Mouse (Mus musculus): ENCODE results near the gene Myh14. TPM values are rescaled to one million over a fixed set of nuclear protein-coding genes. Genes with fewer than 3 reads are reported as not detected.

Gene Myh14
- polyA plus RNA-seq, 1 experiment from 2014 or later = 2.6 TPM

DNA sequence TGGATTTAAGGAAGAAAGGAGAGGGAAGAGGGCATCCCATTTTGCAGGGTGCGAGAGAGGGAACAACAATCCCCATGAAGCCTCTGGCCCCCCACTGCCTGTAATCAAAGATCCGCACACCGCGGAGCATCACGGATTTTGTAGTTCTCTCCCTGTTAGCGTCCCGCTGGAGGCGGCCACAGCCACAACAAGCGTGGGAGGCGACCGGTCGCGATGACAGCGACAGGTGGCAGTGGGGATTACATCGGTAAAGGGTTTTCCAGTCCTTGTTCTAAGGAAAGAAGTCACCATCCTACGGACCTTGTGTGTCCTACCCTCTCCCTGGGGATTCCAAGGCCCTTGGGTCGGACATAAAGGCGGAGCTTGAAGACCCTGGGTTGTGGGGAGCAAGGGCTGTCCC, 83.7 kb downstream of the Myh14 start:
- under 1% methylated on average over 18 of the region's 18 CpGs for WGBS
- peak; percentile 15; the same call in 1 of the 2 replicates for ATAC-seq (ENCODE audit: low read depth)
- Histone ChIP-seq H3K4me2 (peak overlapping the region; percentile 92), H3K27me3 (peaks cover 27% of the 10 kb centered on the region), H3K4me3 (peak overlapping the region; percentile 64), H3K4me1 (replicated peaks) (peaks cover 48% of the 10 kb centered on the region), H3K36me3 (no peaks in the 10 kb centered on the region), H3K9ac (peak overlapping the region; percentile 71), H3K27ac (replicated peaks) (0 out of 2 replicates have a peak overlapping the region, but pooled peaks have one; percentile 71), H3K9me3 (no peaks in the 10 kb centered on the region)

DNA sequence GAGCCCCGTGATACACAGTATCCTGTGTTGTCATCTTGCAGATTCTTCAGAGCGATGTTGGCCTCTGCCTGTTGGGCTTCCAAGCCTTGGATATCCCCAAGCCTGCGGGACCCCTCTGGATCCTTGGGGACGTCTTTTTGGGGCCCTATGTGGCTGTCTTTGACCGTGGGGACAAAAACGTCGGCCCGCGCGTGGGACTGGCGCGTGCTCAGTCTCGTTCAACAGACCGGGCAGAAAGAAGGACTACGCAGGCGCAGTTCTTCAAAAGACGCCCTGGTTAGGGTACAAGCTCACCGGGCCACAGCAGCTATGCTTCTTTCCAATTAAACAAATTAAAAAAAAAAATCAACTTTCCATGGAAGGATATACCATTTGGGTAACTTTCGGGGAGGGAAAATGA, 84.1 kb downstream of the Myh14 start:
- Histone ChIP-seq H3K4me2 (peak overlapping the region; percentile 92), H3K27me3 (peaks cover 23% of the 10 kb centered on the region), H3K36me3 (no peaks in the 10 kb centered on the region), H3K27ac (replicated peaks) (peak overlapping the region; percentile 71), H3K4me1 (replicated peaks) (peaks cover 44% of the 10 kb centered on the region), H3K9ac (peak overlapping the region; percentile 71), H3K4me3 (peak overlapping the region; percentile 64), H3K9me3 (no peaks in the 10 kb centered on the region)
- whole genome bisulfite sequencing = 8% methylated on average over 19 of the region's 19 CpGs
- no peak for ATAC-seq (ENCODE audit: low read depth)

DNA sequence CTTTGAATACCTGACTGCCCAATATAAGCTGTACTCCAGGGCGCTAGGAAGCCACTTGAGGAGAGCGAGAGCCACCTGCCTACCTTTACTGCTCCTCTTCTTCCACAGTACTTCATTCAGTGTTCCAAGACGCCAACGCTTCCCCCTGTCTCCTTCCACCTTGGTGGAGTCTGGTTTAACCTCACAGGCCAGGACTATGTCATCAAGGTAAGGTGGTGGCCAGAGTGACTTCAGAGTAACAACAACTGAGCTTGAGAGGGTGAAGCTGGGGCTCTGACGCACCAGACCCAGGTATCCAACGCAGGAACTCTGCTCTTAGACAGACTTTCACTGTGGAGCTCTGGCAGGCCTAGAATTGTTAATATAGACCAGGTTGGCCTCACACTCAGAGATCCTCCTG, 85.0 kb downstream of the Myh14 start:
- no peak overlapping the region for H3K4me2 ChIP-seq
- no peak overlapping the region for H3K4me3 ChIP-seq
- H3K9ac ChIP-seq = no peak overlapping the region
- no peaks in the 10 kb centered on the region for H3K36me3 ChIP-seq
- peaks cover 20% of the 10 kb centered on the region for H3K27me3 ChIP-seq
- no peak overlapping the region for H3K27ac ChIP-seq (replicated peaks)
- no peak for ATAC-seq (ENCODE audit: low read depth)
- WGBS = 91% methylated on average over 6 of the region's 6 CpGs
- H3K4me1 ChIP-seq (replicated peaks) = peaks cover 37% of the 10 kb centered on the region
- no peaks in the 10 kb centered on the region for H3K9me3 ChIP-seq

DNA sequence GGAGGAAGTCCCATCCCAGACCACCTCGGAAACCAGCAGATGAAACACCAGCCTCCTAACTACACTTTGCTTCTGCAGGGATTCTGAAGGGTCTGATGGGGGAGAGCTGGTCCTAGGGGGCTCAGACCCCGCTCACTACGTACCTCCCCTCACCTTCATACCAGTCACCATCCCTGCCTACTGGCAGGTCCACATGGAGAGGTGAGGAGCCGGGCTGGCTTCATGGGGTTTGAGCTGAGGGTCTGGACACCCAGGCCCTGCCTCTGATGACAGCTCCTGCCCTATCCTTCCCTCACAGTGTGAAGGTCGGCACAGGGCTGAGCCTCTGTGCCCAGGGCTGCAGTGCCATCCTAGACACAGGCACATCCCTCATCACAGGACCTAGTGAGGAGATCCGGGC, 85.7 kb downstream of the Myh14 start:
- 88% methylated on average over 6 of the region's 6 CpGs for WGBS
- ATAC-seq (ENCODE audit: low read depth) = no peak
- Histone ChIP-seq H3K4me3 (no peak overlapping the region), H3K9me3 (no peaks in the 10 kb centered on the region), H3K4me1 (replicated peaks) (peaks cover 33% of the 10 kb centered on the region), H3K27me3 (peaks cover 20% of the 10 kb centered on the region), H3K4me2 (no peak overlapping the region), H3K36me3 (no peaks in the 10 kb centered on the region), H3K27ac (replicated peaks) (no peak overlapping the region), H3K9ac (no peak overlapping the region)

DNA sequence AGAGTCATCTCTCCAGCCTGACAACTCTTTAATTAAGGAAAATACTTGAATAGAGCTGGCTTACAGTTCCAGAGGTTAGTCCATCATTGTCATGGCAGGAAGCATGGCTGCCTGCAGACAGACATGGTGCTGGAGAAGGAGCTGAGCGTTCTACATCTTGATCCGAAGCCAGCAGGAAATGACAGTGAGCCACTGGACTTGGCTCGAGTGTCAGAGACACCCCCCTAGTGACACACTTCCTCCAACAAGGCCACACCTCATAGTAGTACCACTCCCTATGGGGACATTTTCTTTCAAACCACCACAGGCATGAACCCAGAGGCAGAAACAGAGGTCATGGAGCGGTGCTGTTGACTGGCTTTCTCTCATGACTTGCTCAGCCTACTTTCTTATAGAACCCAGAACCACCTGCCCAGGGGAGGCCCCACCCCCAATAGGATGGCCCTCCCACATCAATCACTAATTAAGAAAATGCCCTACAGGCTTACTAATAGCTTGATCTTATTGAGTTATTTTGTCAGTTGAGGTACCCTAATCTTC, 86.3 kb downstream of the Myh14 start:
- H3K4me1 ChIP-seq (replicated peaks) = peaks cover 28% of the 10 kb centered on the region
- no peak overlapping the region for H3K27ac ChIP-seq (replicated peaks)
- no peak overlapping the region for H3K9ac ChIP-seq
- H3K9me3 ChIP-seq = no peaks in the 10 kb centered on the region
- H3K27me3 ChIP-seq = peaks cover 20% of the 10 kb centered on the region
- no peak overlapping the region for H3K4me2 ChIP-seq
- WGBS = 86% methylated on average over 4 of the region's 4 CpGs
- H3K4me3 ChIP-seq = no peak overlapping the region
- no peak for ATAC-seq (ENCODE audit: low read depth)
- no peaks in the 10 kb centered on the region for H3K36me3 ChIP-seq

DNA sequence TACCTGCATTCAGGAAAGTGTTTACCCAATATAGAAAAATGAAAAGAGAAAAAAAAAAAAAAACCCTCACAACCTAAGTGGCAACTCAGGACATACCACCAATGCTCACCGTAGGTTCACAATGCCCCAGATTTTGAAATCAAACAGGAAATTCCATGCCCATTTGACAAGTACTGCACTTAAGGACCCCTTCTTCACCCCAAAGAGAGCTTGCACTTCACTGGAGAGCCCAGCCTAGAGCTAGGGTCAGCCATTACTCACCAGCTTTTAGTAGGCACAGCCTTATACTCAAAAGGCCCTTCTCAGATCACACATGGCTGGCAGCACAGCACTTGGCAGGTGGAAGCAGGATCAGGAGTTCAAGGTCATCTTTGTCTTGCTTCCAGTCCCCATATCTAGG, 87.5 kb downstream of the Myh14 start:
- no peak overlapping the region for H3K9ac ChIP-seq
- ATAC-seq (ENCODE audit: low read depth) = no peak
- peaks cover 16% of the 10 kb centered on the region for H3K4me1 ChIP-seq (replicated peaks)
- H3K4me2 ChIP-seq = no peak overlapping the region
- WGBS = 85% methylated on average over 1 of the region's 1 CpGs
- H3K9me3 ChIP-seq = 0 out of 2 replicates have a peak, but pooled peaks cover 9% of the 10 kb centered on the region
- peaks cover 15% of the 10 kb centered on the region for H3K27me3 ChIP-seq
- H3K4me3 ChIP-seq = no peak overlapping the region
- no peak overlapping the region for H3K27ac ChIP-seq (replicated peaks)
- no peaks in the 10 kb centered on the region for H3K36me3 ChIP-seq

DNA sequence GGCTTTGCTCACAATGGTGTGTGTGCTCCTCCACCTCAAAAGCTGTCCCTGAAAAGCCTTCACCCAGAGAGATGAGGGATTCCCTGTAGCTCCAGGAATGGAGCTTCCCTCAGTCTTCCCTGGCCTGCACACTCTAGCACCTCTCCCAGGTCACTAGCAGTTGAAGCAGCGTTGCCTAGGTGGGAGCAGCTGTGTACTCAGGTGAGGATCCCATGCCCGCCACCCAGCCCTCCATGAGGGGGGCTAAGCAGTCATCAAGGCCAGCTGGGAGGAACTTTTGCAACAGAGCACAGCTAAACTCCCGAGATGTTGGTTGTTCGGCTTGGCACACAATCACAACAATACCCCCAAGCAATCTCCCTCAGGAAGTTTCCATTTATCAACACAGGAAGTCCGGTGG, 87.9 kb downstream of the Myh14 start:
- ATAC-seq (ENCODE audit: low read depth) = no peak
- 0 out of 2 replicates have a peak, but pooled peaks cover 9% of the 10 kb centered on the region for H3K9me3 ChIP-seq
- no peak overlapping the region for H3K4me2 ChIP-seq
- WGBS = 79% methylated on average over 5 of the region's 5 CpGs
- peaks cover 11% of the 10 kb centered on the region for H3K4me1 ChIP-seq (replicated peaks)
- no peak overlapping the region for H3K27ac ChIP-seq (replicated peaks)
- peaks cover 11% of the 10 kb centered on the region for H3K27me3 ChIP-seq
- no peak overlapping the region for H3K9ac ChIP-seq
- no peaks in the 10 kb centered on the region for H3K36me3 ChIP-seq
- no peak overlapping the region for H3K4me3 ChIP-seq

DNA sequence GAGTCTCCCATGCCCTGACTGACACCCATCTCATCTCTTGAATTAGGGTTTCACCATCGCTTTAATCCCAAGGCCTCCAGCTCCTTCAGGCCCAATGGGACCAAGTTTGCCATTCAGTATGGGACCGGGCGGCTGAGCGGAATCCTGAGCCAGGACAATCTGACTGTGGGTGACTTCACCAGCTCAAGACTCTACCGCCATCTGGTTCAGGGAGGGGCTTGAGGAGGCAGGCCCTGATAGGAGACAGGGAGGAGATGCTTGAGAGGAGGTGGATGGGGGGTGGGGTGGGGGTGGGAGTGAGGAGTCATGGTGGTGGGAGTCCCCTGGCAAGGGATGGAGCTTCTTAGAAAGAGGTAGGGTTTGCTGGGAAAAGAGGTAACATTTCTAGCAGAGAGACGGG, 89.0 kb downstream of the Myh14 start:
- Histone ChIP-seq H3K27me3 (peaks cover 3% of the 10 kb centered on the region; the same call in 1 of the 2 replicates), H3K36me3 (no peaks in the 10 kb centered on the region), H3K4me2 (no peak overlapping the region), H3K4me3 (no peak overlapping the region), H3K9ac (no peak overlapping the region), H3K4me1 (replicated peaks) (peaks cover 4% of the 10 kb centered on the region; the same call in 1 of the 2 replicates), H3K27ac (replicated peaks) (no peak overlapping the region), H3K9me3 (0 out of 2 replicates have a peak, but pooled peaks cover 9% of the 10 kb centered on the region)
- WGBS = 77% methylated on average over 6 of the region's 6 CpGs
- no peak for ATAC-seq (ENCODE audit: low read depth)

DNA sequence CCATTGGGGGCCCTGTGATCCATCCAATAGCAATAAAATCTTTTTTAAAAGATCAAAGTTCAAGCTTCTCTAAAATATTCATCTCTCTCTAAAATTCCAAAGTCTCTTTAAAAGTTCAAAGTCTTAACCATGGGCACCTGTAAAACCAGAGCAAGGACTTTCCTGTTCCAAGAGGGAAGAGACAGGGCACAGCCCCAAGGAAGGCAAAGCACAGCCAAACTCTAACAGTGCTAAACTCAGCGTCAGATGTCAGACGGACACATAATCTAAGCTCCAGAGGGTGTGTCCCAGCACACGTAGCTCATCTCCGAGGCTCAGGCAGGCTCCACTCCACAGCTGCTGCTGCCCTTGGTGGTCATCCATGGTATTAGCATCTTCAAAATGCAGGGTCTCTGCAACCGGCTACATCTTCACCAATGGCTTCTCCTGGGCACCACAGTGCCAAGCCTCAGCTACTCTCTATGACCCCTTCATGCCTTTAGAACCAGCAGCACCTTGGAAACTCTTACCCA, 94.3 kb downstream of the Myh14 start:
- H3K4me3 ChIP-seq = no peak overlapping the region
- H3K9me3 ChIP-seq = 0 out of 2 replicates have a peak, but pooled peaks cover 9% of the 10 kb centered on the region
- no peaks in the 10 kb centered on the region for H3K36me3 ChIP-seq
- no peak overlapping the region for H3K27ac ChIP-seq (replicated peaks)
- WGBS = 42% methylated on average over 5 of the region's 5 CpGs
- no peaks in the 10 kb centered on the region for H3K4me1 ChIP-seq (replicated peaks)
- no peaks in the 10 kb centered on the region for H3K27me3 ChIP-seq
- no peak overlapping the region for H3K4me2 ChIP-seq
- ATAC-seq (ENCODE audit: low read depth) = no peak
- H3K9ac ChIP-seq = no peak overlapping the region

DNA sequence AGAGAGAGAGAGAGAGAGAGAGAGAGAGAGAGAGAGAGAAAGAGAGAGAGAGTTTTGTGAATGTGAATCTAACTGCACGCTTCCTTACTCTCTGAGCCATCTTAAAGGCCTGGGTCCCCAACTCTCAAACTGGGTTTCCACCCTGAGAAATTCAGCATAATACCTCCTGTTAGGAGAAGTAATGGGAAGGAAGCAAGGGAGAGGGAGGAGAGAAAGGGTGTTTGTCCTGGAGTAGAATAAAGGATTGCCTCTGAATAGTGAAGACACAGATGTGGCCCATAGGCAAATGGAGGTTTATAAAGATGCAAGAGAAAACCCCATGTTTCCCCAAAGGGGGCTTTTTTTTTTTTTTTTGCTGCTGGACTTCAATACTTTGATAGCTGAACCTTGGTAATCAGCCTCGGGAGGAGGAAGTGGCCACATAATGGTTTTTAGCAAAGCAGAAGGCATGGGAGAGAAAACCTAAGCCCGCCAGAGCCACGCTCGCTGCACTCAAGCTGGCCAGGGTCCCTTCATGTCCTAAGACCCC, 97.6 kb downstream of the Myh14 start:
- Histone ChIP-seq H3K36me3 (no peaks in the 10 kb centered on the region), H3K27me3 (no peaks in the 10 kb centered on the region), H3K9ac (no peak overlapping the region), H3K4me3 (no peak overlapping the region), H3K9me3 (no peaks in the 10 kb centered on the region), H3K4me1 (replicated peaks) (no peaks in the 10 kb centered on the region), H3K4me2 (no peak overlapping the region), H3K27ac (replicated peaks) (no peak overlapping the region)
- no peak for ATAC-seq (ENCODE audit: low read depth)
- WGBS = 82% methylated on average over 5 of the region's 5 CpGs

DNA sequence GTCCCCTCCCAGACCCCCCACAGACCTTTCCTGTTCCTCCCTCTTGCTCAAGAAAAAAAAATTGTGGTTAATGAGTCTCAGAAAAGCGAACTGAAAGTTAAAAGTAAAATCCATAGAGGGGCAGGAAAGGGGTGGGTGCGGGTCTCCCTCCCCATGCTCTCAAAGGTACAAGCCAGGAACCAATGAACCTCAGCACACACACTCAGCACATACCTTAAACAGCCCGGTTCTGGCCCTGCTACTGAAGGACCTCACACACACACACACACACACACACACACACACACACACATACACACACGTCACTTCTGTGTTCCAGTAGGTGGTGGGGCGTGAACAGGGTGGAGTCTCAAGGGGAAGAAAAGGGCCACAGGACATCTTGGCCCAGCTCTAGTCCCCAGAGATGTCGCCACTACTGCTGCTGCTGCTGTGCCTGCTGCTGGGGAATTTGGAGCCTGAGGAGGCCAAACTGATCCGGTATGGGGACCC, 98.4 kb downstream of the Myh14 start, which contains the start of gene Napsa:
Napsa (plus strand) TSS at position 168 of the 489 bp plus-strand sequence.
- no peaks in the 10 kb centered on the region for H3K9me3 ChIP-seq
- no peak within 1 kb of the TSS for H3K4me3 ChIP-seq
- H3K4me1 ChIP-seq (replicated peaks) = no peaks in the 10 kb centered on the region
- no peaks in the 10 kb centered on the region for H3K36me3 ChIP-seq
- no peak within 1 kb of the TSS for H3K4me2 ChIP-seq
- H3K27ac ChIP-seq (replicated peaks) = no peak within 1 kb of the TSS
- no peak within 1 kb of the TSS for H3K9ac ChIP-seq
- WGBS = 38% methylated on average over 7 of the region's 7 CpGs
- H3K27me3 ChIP-seq = peaks cover 3% of the 10 kb centered on the region; the same call in 1 of the 2 replicates
- ATAC-seq (ENCODE audit: low read depth) = no peak

DNA sequence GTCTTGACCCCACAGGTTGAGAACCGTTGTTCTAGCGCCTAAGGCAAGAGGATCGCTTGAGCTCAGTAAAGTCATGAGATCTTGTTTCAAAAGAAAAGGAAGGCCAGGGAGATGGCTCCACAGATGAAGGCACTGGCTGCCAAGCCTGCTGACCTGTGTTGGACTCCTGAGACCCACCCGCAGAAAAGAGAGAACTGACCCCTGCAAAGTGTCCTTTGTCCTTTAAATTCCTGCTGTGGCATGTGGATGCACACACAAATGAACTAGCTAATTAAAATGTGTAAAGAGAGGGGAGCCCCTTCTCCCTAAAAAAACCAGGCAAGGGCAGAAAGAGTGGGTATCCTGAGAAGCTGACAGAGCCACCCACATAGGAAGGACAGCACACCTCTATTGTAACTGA, 98.8 kb downstream of the Myh14 start:
- no peak for ATAC-seq (ENCODE audit: low read depth)
- Histone ChIP-seq H3K27ac (replicated peaks) (no peak overlapping the region), H3K4me3 (no peak overlapping the region), H3K36me3 (no peaks in the 10 kb centered on the region), H3K4me1 (replicated peaks) (no peaks in the 10 kb centered on the region), H3K27me3 (peaks cover 3% of the 10 kb centered on the region; the same call in 1 of the 2 replicates), H3K4me2 (no peak overlapping the region), H3K9ac (no peak overlapping the region), H3K9me3 (no peaks in the 10 kb centered on the region)
- 56% methylated on average over 4 of the region's 4 CpGs for WGBS
